Mouse (Mus musculus) hindlimb bud, embryonic 11.5 days (tissue): ENCODE measurements around the gene Olfr67.
"Not testable (repeated sequence)": the region's sequence is repeated elsewhere in the genome, so short reads cannot be mapped to it uniquely, and the experiment has no call there.

ENCODE experiments used
- DNase-seq: peaks from one replicate; pipeline ENCODE4 v3.0.0-alpha.2; 2012; ENCODE audit warnings: low read depth, low spot score; ENCODE audit errors: extremely low spot score

Gene Olfr67

DNA sequence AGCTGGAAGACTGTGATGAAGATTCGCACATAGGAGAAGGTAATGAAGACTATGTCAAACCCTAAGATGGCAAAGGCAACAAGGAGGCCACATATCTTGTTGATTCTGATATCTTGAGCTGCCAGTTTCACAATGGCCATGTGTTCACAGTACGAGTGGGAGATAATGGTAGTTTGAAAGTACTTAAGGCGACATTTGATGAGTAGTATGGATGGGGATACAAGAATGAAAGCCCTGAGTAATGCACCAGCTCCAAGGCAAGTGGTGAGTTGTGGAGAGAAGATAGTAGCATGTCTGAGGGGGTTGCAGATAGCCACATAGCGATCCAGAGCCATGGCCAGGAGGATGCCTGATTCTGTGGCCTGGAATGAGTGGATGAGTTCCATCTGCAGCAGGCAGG is 14.0 kb downstream of the Olfr67 start:
- DNase-seq: not testable (repeated sequence)

GRCm38 (mm10) chr7:103771494-103771893 is 20.1 kb downstream of the Olfr67 start, which contains the start of gene Olfr69:
Olfr69 (minus strand) TSS chr7:103771594.
- no peak for DNase-seq

GRCm38 (mm10) chr7:103767687-103768086 is 23.9 kb downstream of the Olfr67 start:
- DNase-seq: not testable (repeated sequence)

- not testable (repeated sequence) for DNase-seq
Observed at GRCm38 (mm10) chr7:103762212-103762611, 29.4 kb downstream of the Olfr67 start.

DNA sequence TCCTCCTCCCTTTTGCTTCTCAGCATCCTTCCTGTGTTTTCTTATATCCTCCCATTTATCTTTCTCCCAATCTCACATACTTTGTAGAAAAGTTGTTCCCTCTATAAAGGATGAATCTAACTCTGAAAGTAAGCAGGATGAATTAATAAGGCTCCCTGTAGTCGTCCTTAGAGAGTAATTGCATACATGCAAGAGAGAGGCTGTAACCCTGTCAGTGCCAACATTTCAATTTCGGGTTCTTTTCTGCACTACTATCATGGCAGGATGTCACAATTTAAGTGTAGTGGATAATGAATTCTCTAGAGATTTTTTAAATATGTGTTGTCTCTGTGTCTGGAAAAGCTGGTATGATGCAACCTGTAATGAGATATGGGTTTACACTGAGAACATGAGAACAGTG is 34.4 kb downstream of the Olfr67 start, which contains the start of gene Olfr630:
Olfr630 (minus strand) TSS at position 101 of the 400 bp plus-strand sequence.
- DNase-seq: no peak

- DNase-seq: no peak
Observed at GRCm38 (mm10) chr7:103744843-103745242, 46.8 kb downstream of the Olfr67 start, which contains the start of gene Olfr629. Olfr629 (minus strand) TSS chr7:103744943.
